Mouse (Mus musculus): ENCODE measurements around the gene Nynrin. TPM values are rescaled to one million over a fixed set of nuclear protein-coding genes. Genes with fewer than 3 reads are reported as not detected.
A peak's percentile ranks its signal among the peaks of the same experiment; 100 is the strongest.

The Nynrin gene
- polyA plus RNA-seq, 2 experiments = 20.6 to 41.0 TPM

GRCm38 (mm10) chr14:55863773-55864172 is 10.0 kb downstream of the Nynrin start:
- DNase-seq (ENCODE audit: low spot score) (peak; percentile 84), ATAC-seq (ENCODE audit: low FRiP score, low read depth) (peak; percentile 76)
- H3K4me2 ChIP-seq (replicated peaks; ENCODE audit: low read depth, low read length, severe bottlenecking) = no peak overlapping the region
- H3K27ac ChIP-seq (replicated peaks; ENCODE audit: low read depth, low read length) = no peak overlapping the region
- no peaks in the 10 kb centered on the region for H3K27me3 ChIP-seq (ENCODE audit: control insufficient read depth, insufficient read depth, low read length)
- no peak overlapping the region for H3K4me3 ChIP-seq (replicated peaks; ENCODE audit: low read length)
- H3K9ac ChIP-seq (ENCODE audit: low read depth, low read length, severe bottlenecking) = no peak overlapping the region
- H3K36me3 ChIP-seq (ENCODE audit: control insufficient read depth, insufficient read depth, low read length) = peaks cover 64% of the 10 kb centered on the region
- no peak for TF ChIP-seq POLR2A (IDR thresholded peaks at IDR 0.05; ENCODE audit: borderline replicate concordance, extremely low read depth, insufficient read depth, insufficient read length)
- H3K4me1 ChIP-seq (ENCODE audit: control insufficient read depth, insufficient read depth, low read length) = peaks cover 17% of the 10 kb centered on the region
- H3K9me3 ChIP-seq (ENCODE audit: control insufficient read depth, low read length) = no peaks in the 10 kb centered on the region
- 21% methylated on average over 7 of the region's 7 CpGs for WGBS

- DNase-seq (ENCODE audit: low spot score) (peak; percentile 76), ATAC-seq (ENCODE audit: low FRiP score, low read depth) (no peak)
- Histone ChIP-seq H3K9ac (ENCODE audit: low read depth, low read length, severe bottlenecking) (no peak overlapping the region), H3K27me3 (ENCODE audit: control insufficient read depth, insufficient read depth, low read length) (no peaks in the 10 kb centered on the region), H3K36me3 (ENCODE audit: control insufficient read depth, insufficient read depth, low read length) (peaks cover 86% of the 10 kb centered on the region), H3K4me1 (ENCODE audit: control insufficient read depth, insufficient read depth, low read length) (peaks cover 10% of the 10 kb centered on the region), H3K9me3 (ENCODE audit: control insufficient read depth, low read length) (no peaks in the 10 kb centered on the region), H3K4me3 (replicated peaks; ENCODE audit: low read length) (no peak overlapping the region), H3K4me2 (replicated peaks; ENCODE audit: low read depth, low read length, severe bottlenecking) (no peak overlapping the region), H3K27ac (replicated peaks; ENCODE audit: low read depth, low read length) (no peak overlapping the region)
- 37% methylated on average over 4 of the region's 4 CpGs for WGBS
- TF ChIP-seq POLR2A (IDR thresholded peaks at IDR 0.05; ENCODE audit: borderline replicate concordance, extremely low read depth, insufficient read depth, insufficient read length) = no peak
These were observed 13.2 kb downstream of the Nynrin start for GRCm38 (mm10) chr14:55866962-55867361.

- DNase-seq (ENCODE audit: low spot score) = no peak
- WGBS = 82% methylated on average over 14 of the region's 14 CpGs
- H3K9ac ChIP-seq (ENCODE audit: low read depth, low read length, severe bottlenecking) = no peak overlapping the region
- H3K27me3 ChIP-seq (ENCODE audit: control insufficient read depth, insufficient read depth, low read length) = no peaks in the 10 kb centered on the region
- ATAC-seq (ENCODE audit: low FRiP score, low read depth) = no peak
- TF ChIP-seq POLR2A (IDR thresholded peaks at IDR 0.05; ENCODE audit: borderline replicate concordance, extremely low read depth, insufficient read depth, insufficient read length) = no peak
- H3K4me3 ChIP-seq (replicated peaks; ENCODE audit: low read length) = no peak overlapping the region
- H3K4me1 ChIP-seq (ENCODE audit: control insufficient read depth, insufficient read depth, low read length) = peaks cover 8% of the 10 kb centered on the region
- H3K36me3 ChIP-seq (ENCODE audit: control insufficient read depth, insufficient read depth, low read length) = peaks cover 95% of the 10 kb centered on the region
- H3K27ac ChIP-seq (replicated peaks; ENCODE audit: low read depth, low read length) = no peak overlapping the region
- H3K9me3 ChIP-seq (ENCODE audit: control insufficient read depth, low read length) = no peaks in the 10 kb centered on the region
- no peak overlapping the region for H3K4me2 ChIP-seq (replicated peaks; ENCODE audit: low read depth, low read length, severe bottlenecking)
These were observed 14.6 kb downstream of the Nynrin start for GRCm38 (mm10) chr14:55868230-55869026.

- H3K9ac ChIP-seq (ENCODE audit: low read depth, low read length, severe bottlenecking) = no peak overlapping the region
- H3K4me3 ChIP-seq (replicated peaks; ENCODE audit: low read length) = no peak overlapping the region
- H3K4me2 ChIP-seq (replicated peaks; ENCODE audit: low read depth, low read length, severe bottlenecking) = no peak overlapping the region
- ATAC-seq (ENCODE audit: low FRiP score, low read depth) (no peak), DNase-seq (ENCODE audit: low spot score) (no peak)
- H3K9me3 ChIP-seq (ENCODE audit: control insufficient read depth, low read length) = no peaks in the 10 kb centered on the region
- H3K36me3 ChIP-seq (ENCODE audit: control insufficient read depth, insufficient read depth, low read length) = peaks cover 87% of the 10 kb centered on the region
- H3K4me1 ChIP-seq (ENCODE audit: control insufficient read depth, insufficient read depth, low read length) = no peaks in the 10 kb centered on the region; the same call in 1 of the 2 replicates
- H3K27me3 ChIP-seq (ENCODE audit: control insufficient read depth, insufficient read depth, low read length) = no peaks in the 10 kb centered on the region
- WGBS = 91% methylated on average over 6 of the region's 6 CpGs
- H3K27ac ChIP-seq (replicated peaks; ENCODE audit: low read depth, low read length) = no peak overlapping the region
- TF ChIP-seq POLR2A (IDR thresholded peaks at IDR 0.05; ENCODE audit: borderline replicate concordance, extremely low read depth, insufficient read depth, insufficient read length) = no peak
These were observed 15.7 kb downstream of the Nynrin start for GRCm38 (mm10) chr14:55869538-55869937.

GRCm38 (mm10) chr14:55872039-55872438 is 18.2 kb downstream of the Nynrin start:
- H3K27me3 ChIP-seq (ENCODE audit: control insufficient read depth, insufficient read depth, low read length) = no peaks in the 10 kb centered on the region
- no peak for ATAC-seq (ENCODE audit: low FRiP score, low read depth)
- 90% methylated on average over 11 of the region's 12 CpGs for WGBS
- H3K27ac ChIP-seq (replicated peaks; ENCODE audit: low read depth, low read length) = no peak overlapping the region
- H3K9ac ChIP-seq (ENCODE audit: low read depth, low read length, severe bottlenecking) = no peak overlapping the region
- no peak overlapping the region for H3K4me2 ChIP-seq (replicated peaks; ENCODE audit: low read depth, low read length, severe bottlenecking)
- no peak for DNase-seq (ENCODE audit: low spot score)
- H3K4me3 ChIP-seq (replicated peaks; ENCODE audit: low read length) = no peak overlapping the region
- H3K9me3 ChIP-seq (ENCODE audit: control insufficient read depth, low read length) = no peaks in the 10 kb centered on the region
- peaks cover 62% of the 10 kb centered on the region for H3K36me3 ChIP-seq (ENCODE audit: control insufficient read depth, insufficient read depth, low read length)
- no peaks in the 10 kb centered on the region; the same call in 1 of the 2 replicates for H3K4me1 ChIP-seq (ENCODE audit: control insufficient read depth, insufficient read depth, low read length)
- no peak for TF ChIP-seq POLR2A (IDR thresholded peaks at IDR 0.05; ENCODE audit: borderline replicate concordance, extremely low read depth, insufficient read depth, insufficient read length)
